Mouse (Mus musculus): ENCODE measurements around the gene Cad. TPM values are rescaled to one million over a fixed set of nuclear protein-coding genes. Genes with fewer than 3 reads are reported as not detected.
A peak's percentile ranks its signal among the peaks of the same experiment; 100 is the strongest.

The Cad gene
- polyA plus RNA-seq, 1 experiment from 2014 or later, result 11.6 TPM

DNA sequence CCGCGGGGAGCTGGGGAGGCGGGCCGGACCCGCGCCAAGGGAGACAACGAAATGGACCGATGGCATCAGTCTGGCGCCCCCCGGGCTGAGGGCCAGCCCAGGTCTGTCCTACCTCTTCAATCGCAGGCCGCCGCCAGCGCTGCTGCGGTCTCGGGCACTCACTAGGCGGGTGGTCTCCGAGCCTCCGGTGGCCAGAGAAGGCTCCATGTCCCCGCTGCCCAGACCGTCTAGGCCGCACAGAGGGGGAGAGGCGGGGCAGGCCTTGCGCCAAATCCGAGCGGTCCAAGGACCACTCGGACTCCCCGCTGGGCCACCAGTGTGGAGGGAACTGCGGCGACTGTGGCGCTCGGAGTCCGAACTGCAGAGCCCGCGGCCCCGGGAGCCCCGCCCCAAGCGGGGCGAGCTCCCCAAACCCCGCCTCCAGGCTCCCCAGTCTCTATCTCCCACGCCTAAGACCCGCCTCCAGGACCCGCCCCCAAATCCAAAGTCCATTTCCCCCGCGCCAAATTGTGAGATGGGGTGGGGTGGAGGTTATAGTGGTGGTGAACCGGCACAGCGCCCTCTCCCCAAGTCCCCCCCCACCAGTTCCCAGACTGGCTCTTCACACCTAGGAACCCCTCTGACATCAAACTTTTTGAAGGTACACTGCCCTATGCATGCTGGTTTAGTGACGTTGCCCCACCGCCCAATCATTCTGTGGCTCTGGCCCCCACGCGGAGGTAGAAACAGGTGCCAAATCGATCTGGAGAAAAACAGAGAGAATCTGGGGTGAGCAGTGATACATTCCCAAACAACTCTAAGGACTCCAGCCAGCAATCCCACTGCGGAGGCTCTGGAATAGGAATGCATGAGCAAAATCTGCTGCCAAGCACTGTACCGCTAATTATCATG, 38.8 kb downstream of the Cad start:
- Histone ChIP-seq H3K4me1 (peaks cover 54% of the 10 kb centered on the region), H3K9ac (replicated peaks) (peak overlapping the region; percentile 70), H3K4me2 (peak overlapping the region; percentile 68), H3K36me3 (no peaks in the 10 kb centered on the region), H3K4me3 (replicated peaks) (peak overlapping the region; percentile 53), H3K27me3 (replicated peaks) (peaks cover 80% of the 10 kb centered on the region), H3K9me3 (replicated peaks) (no peaks in the 10 kb centered on the region), H3K27ac (replicated peaks) (peak overlapping the region; percentile 61)
- WGBS, result under 1% methylated on average over 49 of the region's 54 CpGs
- ATAC-seq (ENCODE audit: low FRiP score), result peak; percentile 83

DNA sequence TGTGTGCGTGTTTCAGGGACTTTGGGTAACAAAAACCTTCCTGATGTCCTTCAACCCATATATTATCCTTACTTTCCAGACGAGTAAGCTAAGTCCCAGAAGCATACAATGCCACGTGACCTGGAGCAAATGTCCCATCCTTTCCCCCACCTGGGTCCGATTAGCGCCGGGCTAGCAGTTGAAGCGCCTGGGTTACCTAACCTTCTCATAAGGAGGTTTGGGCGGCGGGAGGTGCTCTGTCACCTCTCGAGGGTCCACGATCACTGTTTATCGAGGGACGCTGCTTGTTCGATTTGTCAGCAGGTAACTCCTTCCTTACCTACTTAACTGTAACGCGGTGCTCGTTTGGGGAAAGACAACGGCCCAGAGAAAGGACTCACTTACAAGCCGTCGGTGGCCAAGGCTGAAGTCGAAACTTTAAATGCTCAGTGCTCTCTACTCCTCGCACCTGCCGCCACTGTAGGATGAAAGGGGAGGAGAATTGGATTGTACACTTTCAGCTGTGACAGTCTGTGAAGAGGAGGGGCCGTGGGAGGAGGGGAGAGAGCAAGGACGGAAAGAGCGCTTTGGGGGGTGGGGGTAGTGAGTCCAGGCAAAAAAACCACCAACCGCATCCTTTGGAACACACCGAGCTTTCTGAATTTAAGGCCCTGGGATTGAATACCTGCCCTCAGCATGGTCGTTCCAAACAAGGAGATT, 39.7 kb downstream of the Cad start:
- Histone ChIP-seq H3K9ac (replicated peaks) (no peak overlapping the region), H3K9me3 (replicated peaks) (no peaks in the 10 kb centered on the region), H3K4me1 (peaks cover 54% of the 10 kb centered on the region), H3K4me2 (peak overlapping the region; percentile 68), H3K27me3 (replicated peaks) (peaks cover 81% of the 10 kb centered on the region), H3K36me3 (no peaks in the 10 kb centered on the region), H3K27ac (replicated peaks) (no peak overlapping the region), H3K4me3 (replicated peaks) (peak overlapping the region; percentile 53)
- ATAC-seq (ENCODE audit: low FRiP score), result no peak
- 1% methylated on average over 29 of the region's 29 CpGs for WGBS

DNA sequence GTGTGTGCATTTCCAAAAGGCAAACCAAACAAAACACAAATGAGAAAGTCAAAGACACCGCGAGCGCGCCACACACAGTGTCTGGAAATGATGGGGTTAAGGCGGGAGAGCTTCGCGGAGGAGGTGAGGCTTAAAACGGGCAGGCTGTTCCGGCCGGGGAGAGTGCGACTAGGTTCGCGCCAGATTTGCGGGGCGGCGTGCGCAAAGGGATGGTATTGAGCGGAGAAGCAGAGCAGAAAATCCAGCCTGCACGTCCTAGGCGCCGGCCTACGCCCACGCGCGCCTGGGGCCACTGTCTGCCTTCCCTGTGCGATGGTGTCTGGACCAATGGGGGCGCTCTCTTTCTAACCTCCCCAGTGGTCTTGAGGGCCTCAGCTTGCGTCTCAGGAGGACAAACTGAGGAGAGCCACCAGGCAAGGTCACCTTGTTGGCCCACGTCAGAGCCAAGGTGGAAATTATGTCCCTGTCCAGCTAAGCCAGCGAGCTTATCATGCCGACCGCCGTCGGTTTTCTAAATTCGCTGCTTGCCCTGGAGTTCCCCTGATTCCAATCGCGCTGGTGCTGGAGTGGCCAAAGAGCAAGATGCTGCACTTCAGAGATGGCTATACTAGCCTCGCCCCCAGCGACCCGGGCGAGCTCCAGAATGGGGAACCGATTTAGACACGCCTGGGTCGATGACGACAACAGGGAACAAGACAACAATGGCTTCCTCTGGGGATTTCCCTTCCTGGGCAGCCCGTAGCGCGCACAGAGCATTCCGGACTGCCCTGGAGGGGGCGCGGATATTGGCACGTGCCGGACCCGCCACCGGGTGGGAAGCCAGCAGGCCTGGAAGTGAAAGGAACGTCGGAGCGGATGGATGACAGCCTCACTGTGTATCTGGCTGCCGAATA, 40.5 kb downstream of the Cad start:
- Histone ChIP-seq H3K4me3 (replicated peaks) (peak overlapping the region; percentile 53), H3K27ac (replicated peaks) (no peak overlapping the region), H3K4me2 (peak overlapping the region; percentile 68), H3K9ac (replicated peaks) (0 out of 2 replicates have a peak overlapping the region, but pooled peaks have one; percentile 30), H3K9me3 (replicated peaks) (no peaks in the 10 kb centered on the region), H3K36me3 (no peaks in the 10 kb centered on the region), H3K27me3 (replicated peaks) (peaks cover 73% of the 10 kb centered on the region), H3K4me1 (peaks cover 54% of the 10 kb centered on the region)
- WGBS, result under 1% methylated on average over 59 of the region's 59 CpGs
- no peak for ATAC-seq (ENCODE audit: low FRiP score)

DNA sequence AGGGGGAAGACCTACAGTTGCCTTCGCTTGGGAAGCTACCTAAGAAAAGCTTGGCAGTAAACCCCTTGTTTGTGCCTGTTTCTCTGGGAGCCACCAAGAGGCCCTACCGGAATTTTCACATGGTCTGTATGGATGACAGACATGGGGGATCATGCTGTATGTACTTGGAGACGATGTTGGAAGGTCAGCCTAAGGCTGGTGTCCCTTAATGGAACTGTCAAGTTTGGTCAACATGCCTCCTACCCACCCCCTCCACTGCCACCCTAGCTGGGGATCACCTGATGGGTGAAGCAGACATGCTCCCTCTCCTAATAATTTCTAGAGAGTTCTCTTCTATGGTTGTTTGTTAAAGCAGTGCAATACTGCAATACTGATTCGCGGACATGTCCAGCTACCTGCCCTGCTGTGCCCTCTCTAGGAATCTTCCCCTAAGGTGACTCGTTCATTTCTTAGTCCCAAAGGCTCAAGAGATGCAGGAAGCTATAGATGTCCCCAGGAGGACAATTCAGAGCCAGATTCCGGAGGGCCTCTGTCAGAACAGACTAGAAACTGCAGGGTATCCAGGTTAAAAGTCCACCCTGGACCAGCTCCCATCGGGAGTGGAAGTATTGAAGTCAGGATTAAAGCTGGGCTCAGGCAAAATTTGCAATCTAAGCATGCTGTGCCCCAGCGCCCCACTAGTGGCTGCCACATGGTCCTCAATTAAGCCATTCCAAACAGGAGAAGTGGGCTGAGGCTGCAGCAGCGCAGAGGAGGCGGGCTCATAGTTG, 41.3 kb downstream of the Cad start:
- H3K36me3 ChIP-seq, result no peaks in the 10 kb centered on the region
- H3K9ac ChIP-seq (replicated peaks), result no peak overlapping the region
- H3K4me1 ChIP-seq, result peaks cover 51% of the 10 kb centered on the region
- H3K27me3 ChIP-seq (replicated peaks), result peaks cover 65% of the 10 kb centered on the region
- no peaks in the 10 kb centered on the region for H3K9me3 ChIP-seq (replicated peaks)
- ATAC-seq (ENCODE audit: low FRiP score), result no peak
- peak overlapping the region; percentile 53 for H3K4me3 ChIP-seq (replicated peaks)
- peak overlapping the region; percentile 68 for H3K4me2 ChIP-seq
- WGBS, result 20% methylated on average over 11 of the region's 11 CpGs
- H3K27ac ChIP-seq (replicated peaks), result no peak overlapping the region

- 85% methylated on average over 9 of the region's 9 CpGs for WGBS
- H3K9me3 ChIP-seq (replicated peaks), result no peaks in the 10 kb centered on the region
- ATAC-seq (ENCODE audit: low FRiP score), result no peak
Measured at GRCm38 (mm10) chr5:31105814-31106335, 51.3 kb downstream of the Cad start, which contains the start of gene Dnajc5g. Gene Dnajc5g, plus strand, starts transcription at chr5:31106285.

DNA sequence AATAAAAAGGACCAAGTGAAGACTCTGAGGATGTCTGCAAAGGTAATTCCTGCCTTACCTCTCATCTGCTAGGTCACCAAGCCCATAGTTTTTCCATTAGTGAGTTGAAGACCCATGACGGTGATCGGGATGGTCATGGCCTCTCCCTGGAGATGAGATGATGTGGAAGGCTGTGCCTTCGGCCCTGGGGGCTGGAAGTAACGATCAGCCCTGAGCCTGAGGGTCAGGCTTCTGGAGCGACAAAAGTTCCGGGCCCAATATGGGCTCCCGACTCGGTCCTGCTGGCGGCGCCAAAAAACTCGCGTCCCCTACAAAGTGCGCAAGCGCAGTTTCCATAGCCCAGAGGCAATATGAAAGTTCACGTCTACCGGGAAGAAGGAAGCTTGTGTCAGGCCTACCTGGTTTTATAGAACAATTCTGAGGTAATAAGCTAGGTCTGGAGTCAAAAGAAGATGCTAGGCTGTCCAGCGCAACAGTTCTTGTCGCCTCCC, 53.5 kb downstream of the Cad start, which contains the start of gene Slc30a3:
Gene Slc30a3 (minus strand): TSS at position 238 of the 491 bp plus-strand sequence.
- whole genome bisulfite sequencing, result 92% methylated on average over 18 of the region's 18 CpGs

More at GRCm38 (mm10) chr5:31105814-31106335, 51.3 kb downstream of the Cad start, which contains the start of gene Dnajc5g:
- Histone ChIP-seq H3K9ac (replicated peaks) (no peak within 1 kb of the TSS), H3K4me1 (no peaks in the 10 kb centered on the region), H3K27ac (replicated peaks) (no peak within 1 kb of the TSS), H3K36me3 (no peaks in the 10 kb centered on the region), H3K4me3 (replicated peaks) (no peak within 1 kb of the TSS), H3K27me3 (replicated peaks) (0 out of 2 replicates have a peak, but pooled peaks cover 4% of the 10 kb centered on the region), H3K4me2 (no peak within 1 kb of the TSS)

GRCm38 (mm10) chr5:31110781-31111180, 56.2 kb downstream of the Cad start:
- H3K36me3 ChIP-seq, result no peaks in the 10 kb centered on the region
- 43% methylated on average over 7 of the region's 7 CpGs for WGBS
- H3K9ac ChIP-seq (replicated peaks), result no peak overlapping the region
- ATAC-seq (ENCODE audit: low FRiP score), result no peak
- no peak overlapping the region for H3K27ac ChIP-seq (replicated peaks)
- H3K27me3 ChIP-seq (replicated peaks), result 0 out of 2 replicates have a peak, but pooled peaks cover under 1% of the 10 kb centered on the region
- H3K4me1 ChIP-seq, result no peaks in the 10 kb centered on the region
- no peaks in the 10 kb centered on the region for H3K9me3 ChIP-seq (replicated peaks)
- H3K4me3 ChIP-seq (replicated peaks), result no peak overlapping the region
- no peak overlapping the region for H3K4me2 ChIP-seq

More for the DNA sequence above, 53.5 kb downstream of the Cad start, which contains the start of gene Slc30a3:
- H3K36me3 ChIP-seq, result no peaks in the 10 kb centered on the region
- ATAC-seq (ENCODE audit: low FRiP score), result no peak
- no peak within 1 kb of the TSS for H3K27ac ChIP-seq (replicated peaks)
- H3K4me1 ChIP-seq, result no peaks in the 10 kb centered on the region
- H3K9me3 ChIP-seq (replicated peaks), result no peaks in the 10 kb centered on the region
- H3K9ac ChIP-seq (replicated peaks), result no peak within 1 kb of the TSS
- H3K27me3 ChIP-seq (replicated peaks), result 0 out of 2 replicates have a peak, but pooled peaks cover 4% of the 10 kb centered on the region
- H3K4me2 ChIP-seq, result no peak within 1 kb of the TSS
- no peak within 1 kb of the TSS for H3K4me3 ChIP-seq (replicated peaks)

GRCm38 (mm10) chr5:31116354-31116753, 61.8 kb downstream of the Cad start, which contains the start of gene Trim54:
Gene Trim54, plus strand, starts transcription at chr5:31116712.
- Histone ChIP-seq H3K27ac (replicated peaks) (no peak within 1 kb of the TSS), H3K27me3 (replicated peaks) (0 out of 2 replicates have a peak, but pooled peaks cover 5% of the 10 kb centered on the region), H3K4me1 (no peaks in the 10 kb centered on the region), H3K9ac (replicated peaks) (no peak within 1 kb of the TSS), H3K4me2 (no peak within 1 kb of the TSS), H3K36me3 (no peaks in the 10 kb centered on the region), H3K9me3 (replicated peaks) (no peaks in the 10 kb centered on the region), H3K4me3 (replicated peaks) (no peak within 1 kb of the TSS)
- WGBS, result 50% methylated on average over 3 of the region's 3 CpGs
- ATAC-seq (ENCODE audit: low FRiP score), result no peak

- no peak overlapping the region for H3K27ac ChIP-seq (replicated peaks)
- H3K4me1 ChIP-seq, result no peaks in the 10 kb centered on the region
- ATAC-seq (ENCODE audit: low FRiP score), result no peak
- H3K27me3 ChIP-seq (replicated peaks), result 0 out of 2 replicates have a peak, but pooled peaks cover 5% of the 10 kb centered on the region
- WGBS, result 27% methylated on average over 10 of the region's 10 CpGs
- no peaks in the 10 kb centered on the region for H3K9me3 ChIP-seq (replicated peaks)
- no peak overlapping the region for H3K4me3 ChIP-seq (replicated peaks)
- H3K36me3 ChIP-seq, result no peaks in the 10 kb centered on the region
- H3K9ac ChIP-seq (replicated peaks), result no peak overlapping the region
- H3K4me2 ChIP-seq, result no peak overlapping the region
Measured at GRCm38 (mm10) chr5:31116912-31117311, 62.3 kb downstream of the Cad start.

DNA sequence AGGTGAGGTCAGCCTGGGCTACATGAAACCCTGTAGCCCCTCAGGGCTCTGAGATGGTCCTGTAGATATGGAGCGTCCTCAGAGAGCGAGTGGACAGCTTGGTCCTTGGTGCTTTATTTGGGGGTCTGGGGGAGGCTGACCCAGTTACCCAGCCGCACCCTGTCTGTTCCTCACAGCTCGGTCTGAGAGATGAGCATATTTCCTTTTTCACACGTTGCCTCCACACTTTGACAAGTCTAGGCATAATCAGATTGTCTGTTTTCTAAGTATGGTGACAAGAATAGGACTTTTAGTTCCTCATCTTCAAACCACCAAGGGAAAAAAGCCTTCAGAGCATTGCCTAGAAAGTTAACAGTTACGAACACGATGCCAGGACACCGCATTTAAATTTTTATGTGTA, 66.5 kb downstream of the Cad start:
- H3K4me3 ChIP-seq (replicated peaks), result no peak overlapping the region
- H3K4me1 ChIP-seq, result no peaks in the 10 kb centered on the region
- H3K9me3 ChIP-seq (replicated peaks), result no peaks in the 10 kb centered on the region
- no peaks in the 10 kb centered on the region for H3K36me3 ChIP-seq
- H3K4me2 ChIP-seq, result no peak overlapping the region
- no peak for ATAC-seq (ENCODE audit: low FRiP score)
- H3K9ac ChIP-seq (replicated peaks), result no peak overlapping the region
- H3K27me3 ChIP-seq (replicated peaks), result 0 out of 2 replicates have a peak, but pooled peaks cover 5% of the 10 kb centered on the region
- no peak overlapping the region for H3K27ac ChIP-seq (replicated peaks)
- 81% methylated on average over 8 of the region's 8 CpGs for WGBS

Data from neural tube, embryonic 15.5 days (tissue).